Mouse (Mus musculus) gastrocnemius, postnatal 10 days (tissue): ENCODE measurements around the gene Taf5. TPM values are rescaled to one million over a fixed set of nuclear protein-coding genes. Genes with fewer than 3 reads are reported as not detected.

Experiments used
- DNase-seq: peaks from one replicate; pipeline ENCODE4 v3.0.0; 2021; ENCODE audit warnings: mixed read lengths
- total RNA-seq, 2 experiments: library from RNA; stranded (reverse); gene quantifications; 2 replicates each; pipeline ENCODE4 v1.2.3; 2021

Gene Taf5
- total RNA-seq, 2 experiments from 2014 or later = 2.4 to 3.1 TPM

GRCm38 (mm10) chr19:47065860-47066259 is 1.7 kb upstream of the Taf5 start:
- DNase-seq = no peak

GRCm38 (mm10) chr19:47067924-47068611 is 522 bp downstream of the Taf5 start:
- peak; percentile 80 for DNase-seq

- DNase-seq = no peak
These were observed 20.7 kb downstream of the Taf5 start for GRCm38 (mm10) chr19:47088226-47088625.

- no peak for DNase-seq
These were observed 22.4 kb downstream of the Taf5 start for GRCm38 (mm10) chr19:47089718-47090525.

- DNase-seq = peak; percentile 96
These were observed 23.1 kb downstream of the Taf5 start, which contains the start of the genes Usmg5 and Pdcd11 for GRCm38 (mm10) chr19:47090550-47091156. Usmg5 (minus strand) TSS chr19:47090647. Pdcd11 (plus strand) TSS chr19:47090768.

- no peak for DNase-seq
These were observed 33.5 kb downstream of the Taf5 start for GRCm38 (mm10) chr19:47101080-47101479.

GRCm38 (mm10) chr19:47104641-47105271 is 37.2 kb downstream of the Taf5 start:
- no peak for DNase-seq

- no peak for DNase-seq
These were observed 51.1 kb downstream of the Taf5 start for GRCm38 (mm10) chr19:47118634-47119033.

- DNase-seq = no peak
These were observed 53.5 kb downstream of the Taf5 start for GRCm38 (mm10) chr19:47121054-47121453.

- peak; percentile 39 for DNase-seq
These were observed 55.3 kb downstream of the Taf5 start for GRCm38 (mm10) chr19:47122802-47123201.

- DNase-seq = no peak
These were observed 60.6 kb downstream of the Taf5 start for GRCm38 (mm10) chr19:47128164-47128563.

- DNase-seq = no peak
These were observed 61.3 kb downstream of the Taf5 start for GRCm38 (mm10) chr19:47128835-47129234.

- no peak for DNase-seq
These were observed 63.1 kb downstream of the Taf5 start for GRCm38 (mm10) chr19:47130551-47131125.

Other genes with a start within 250 kb of the Taf5 start
- under 1 TPM; 0.38 to 0.40 TPM for gene Ina, start 53.0 kb upstream of the Taf5 start, total RNA-seq
- gene Nt5c2, start 52.6 kb upstream of the Taf5 start, total RNA-seq = 10 to 100 TPM; 33.4 to 34.7 TPM
- 1 to 10 TPM; 3.1 to 4.4 TPM for gene Pcgf6, start 16.8 kb upstream of the Taf5 start, total RNA-seq
- gene Usmg5, start 22.9 kb downstream of the Taf5 start, total RNA-seq = 1,000 to 10,000 TPM; 1,048 to 1,221 TPM
- gene Pdcd11, start 23.0 kb downstream of the Taf5 start, total RNA-seq = 10 to 100 TPM in 1 of 2 experiments, 1 to 10 TPM in 1; 8.4 to 11.8 TPM
- 1 to 10 TPM; 3.1 to 4.1 TPM for gene Calhm2, start 70.5 kb downstream of the Taf5 start, total RNA-seq
- not detected for gene Calhm1, start 76.5 kb downstream of the Taf5 start, total RNA-seq
- not detected for gene Calhm3, start 90.0 kb downstream of the Taf5 start, total RNA-seq
- gene Neurl1a, start 111.1 kb downstream of the Taf5 start, total RNA-seq = 10 to 100 TPM; 49.9 to 64.5 TPM